Mouse (Mus musculus) liver, postnatal 0 days (tissue): ENCODE measurements around the gene Ccdc120. TPM values are rescaled to one million over a fixed set of nuclear protein-coding genes. Genes with fewer than 3 reads are reported as not detected.
A peak's percentile ranks its signal among the peaks of the same experiment; 100 is the strongest.

Experiments
- ATAC-seq: fragments of 200-750 bp; cut with Nextera tagmentation; 2 replicates; pipeline ENCODE4 v1.8.0; 2017; ENCODE audit warnings: mild to moderate bottlenecking, moderate library complexity
- DNase-seq: peaks from one replicate; pipeline ENCODE4 v3.0.0-alpha.2; 2016
- H3K27ac ChIP-seq: fragments of 300-500 bp; sonication (generic); 2 replicates; pipeline ENCODE4 v1.5.1; 2014; ENCODE audit warnings: antibody characterized with exemption, moderate library complexity, mild to moderate bottlenecking, low read depth
- H3K27me3 ChIP-seq: fragments of 300-500 bp; sonication (generic); 2 replicates; pipeline ENCODE4 v1.6.1; 2014; ENCODE audit warnings: low read length, control low read depth, mixed read lengths; ENCODE audit not compliant: insufficient read depth
- H3K36me3 ChIP-seq: fragments of 300-500 bp; sonication (generic); replicated peaks from 2 replicates; pipeline ENCODE4 v1.6.1; 2014; ENCODE audit warnings: mild to moderate bottlenecking, control low read depth, low read length, moderate library complexity, mixed read lengths; ENCODE audit not compliant: insufficient read depth
- H3K4me1 ChIP-seq: fragments of 300-500 bp; sonication (generic); 2 replicates; pipeline ENCODE4 v1.6.1; 2014; ENCODE audit warnings: antibody characterized with exemption, mild to moderate bottlenecking, control low read depth; ENCODE audit not compliant: insufficient read depth
- H3K4me2 ChIP-seq: fragments of 300-500 bp; sonication (generic); 2 replicates; pipeline ENCODE4 v1.6.1; 2014; ENCODE audit warnings: low read depth, mild to moderate bottlenecking, low read length, moderate library complexity, mixed read lengths
- H3K4me3 ChIP-seq: fragments of 300-500 bp; sonication (generic); 2 replicates; pipeline ENCODE4 v1.5.1; 2014; ENCODE audit warnings: low read depth, low read length
- H3K9ac ChIP-seq: fragments of 300-500 bp; sonication (generic); replicated peaks from 2 replicates; pipeline ENCODE4 v1.6.1; 2014; ENCODE audit warnings: mild to moderate bottlenecking, moderate library complexity
- H3K9me3 ChIP-seq: fragments of 300-500 bp; sonication (generic); 2 replicates; pipeline ENCODE4 v1.6.1; 2016; ENCODE audit warnings: mild to moderate bottlenecking, control low read depth, low read length, mixed read lengths
- CTCF ChIP-seq: sonication (generic); IDR thresholded peaks from 2 replicates; pipeline ENCODE4 v1.5.1; 2016; ENCODE audit warnings: antibody characterized with exemption, low read depth
- EP300 ChIP-seq: IDR thresholded peaks from 2 replicates; pipeline ENCODE4 v1.6.1; 2016; ENCODE audit warnings: antibody characterized with exemption, low read depth, mild to moderate bottlenecking
- WGBS: fragments of 180-500 bp; shearing (Covaris S2); extraction: QIAGEN DNeasy Blood & Tissue Kit; methylation state at CpG from one replicate; pipeline ENCODE4 v1.1.7; 2014; ENCODE audit not compliant: insufficient replicate concordance; 5-methylcytosine and 5-hydroxymethylcytosine counted together
- polyA plus RNA-seq: library from polyadenylated mRNA; unstranded; fragments of >200 nt; fragmentation: Nextera tagmentation; extraction: Ambion mirVana; gene quantifications from 2 replicates; pipeline ENCODE4 v1.2.1, GENCODE M21; 2015

Gene Ccdc120
- polyA plus RNA-seq, 1 experiment from 2014 or later: 2.0 TPM

GRCm38 (mm10) chrX:7782603-7783092, 31.9 kb upstream of the Ccdc120 start:
- Histone ChIP-seq H3K4me1 (no peaks in the 10 kb centered on the region), H3K4me2 (no peak overlapping the region), H3K27ac (no peak overlapping the region), H3K36me3 (no peaks in the 10 kb centered on the region), H3K9ac (no peak overlapping the region), H3K27me3 (no peaks in the 10 kb centered on the region), H3K4me3 (no peak overlapping the region), H3K9me3 (no peaks in the 10 kb centered on the region)
- ATAC-seq (no peak; the same call in 1 of the 2 replicates), DNase-seq (no peak)
- TF ChIP-seq CTCF: peak; percentile 46
- TF ChIP-seq EP300: no peak
- WGBS: 64% methylated on average over 4 of the region's 4 CpGs

GRCm38 (mm10) chrX:7779294-7779693, 28.6 kb upstream of the Ccdc120 start:
- peaks cover 3% of the 10 kb centered on the region; the same call in 1 of the 2 replicates for H3K4me1 ChIP-seq
- TF ChIP-seq CTCF: no peak
- TF ChIP-seq EP300: no peak
- peak overlapping the region; percentile 82 for H3K27ac ChIP-seq
- H3K9me3 ChIP-seq: no peaks in the 10 kb centered on the region
- no peak overlapping the region for H3K9ac ChIP-seq
- H3K36me3 ChIP-seq: no peaks in the 10 kb centered on the region
- peak; percentile 52 for ATAC-seq
- WGBS: 23% methylated on average over 3 of the region's 3 CpGs
- no peak overlapping the region for H3K4me3 ChIP-seq
- no peak for DNase-seq
- no peaks in the 10 kb centered on the region for H3K27me3 ChIP-seq
- H3K4me2 ChIP-seq: peak overlapping the region; percentile 13; the same call in 1 of the 2 replicates

GRCm38 (mm10) chrX:7778450-7779244, 27.9 kb upstream of the Ccdc120 start:
- H3K27me3 ChIP-seq: no peaks in the 10 kb centered on the region
- peak; percentile 90 for ATAC-seq
- TF ChIP-seq CTCF (no peak), EP300 (peak; percentile 89)
- H3K36me3 ChIP-seq: peaks cover 4% of the 10 kb centered on the region
- peak overlapping the region; percentile 82 for H3K27ac ChIP-seq
- H3K4me3 ChIP-seq: no peak overlapping the region
- H3K9me3 ChIP-seq: no peaks in the 10 kb centered on the region
- DNase-seq: no peak
- H3K9ac ChIP-seq: peak overlapping the region; percentile 21; the same call in 1 of the 2 replicates
- H3K4me1 ChIP-seq: peaks cover 3% of the 10 kb centered on the region; the same call in 1 of the 2 replicates
- H3K4me2 ChIP-seq: peak overlapping the region; percentile 13; the same call in 1 of the 2 replicates
- WGBS: 49% methylated on average over 7 of the region's 7 CpGs

- Histone ChIP-seq H3K4me1 (peaks cover 3% of the 10 kb centered on the region; the same call in 1 of the 2 replicates), H3K4me2 (no peak overlapping the region), H3K27ac (peak overlapping the region; percentile 49; the same call in 1 of the 2 replicates), H3K9ac (no peak overlapping the region), H3K9me3 (no peaks in the 10 kb centered on the region), H3K4me3 (no peak overlapping the region), H3K36me3 (peaks cover 7% of the 10 kb centered on the region), H3K27me3 (no peaks in the 10 kb centered on the region)
- ATAC-seq (peak; percentile 60), DNase-seq (peak; percentile 63)
- TF ChIP-seq EP300: no peak
- peak; percentile 81 for TF ChIP-seq CTCF
- WGBS: 42% methylated on average over 8 of the region's 8 CpGs
Measured at GRCm38 (mm10) chrX:7776329-7777082, 25.8 kb upstream of the Ccdc120 start.

- DNase-seq (no peak), ATAC-seq (no peak)
- H3K9ac ChIP-seq: no peak overlapping the region
- no peaks in the 10 kb centered on the region for H3K9me3 ChIP-seq
- H3K4me2 ChIP-seq: no peak overlapping the region
- H3K36me3 ChIP-seq: peaks cover 7% of the 10 kb centered on the region
- H3K27ac ChIP-seq: no peak overlapping the region
- TF ChIP-seq CTCF (no peak), EP300 (no peak)
- no peaks in the 10 kb centered on the region for H3K27me3 ChIP-seq
- peaks cover 3% of the 10 kb centered on the region; the same call in 1 of the 2 replicates for H3K4me1 ChIP-seq
- no peak overlapping the region for H3K4me3 ChIP-seq
- 74% methylated on average over 9 of the region's 9 CpGs for WGBS
Measured at GRCm38 (mm10) chrX:7775501-7776205, 24.9 kb upstream of the Ccdc120 start.
